Mouse (Mus musculus): Measurements from ENCODE around the gene Coro1c. TPM values are rescaled to one million over a fixed set of nuclear protein-coding genes. Genes with fewer than 3 reads are reported as not detected.

Coro1c gene
- total RNA-seq, 2 experiments from 2014 or later, result 99.1 to 105 TPM

DNA sequence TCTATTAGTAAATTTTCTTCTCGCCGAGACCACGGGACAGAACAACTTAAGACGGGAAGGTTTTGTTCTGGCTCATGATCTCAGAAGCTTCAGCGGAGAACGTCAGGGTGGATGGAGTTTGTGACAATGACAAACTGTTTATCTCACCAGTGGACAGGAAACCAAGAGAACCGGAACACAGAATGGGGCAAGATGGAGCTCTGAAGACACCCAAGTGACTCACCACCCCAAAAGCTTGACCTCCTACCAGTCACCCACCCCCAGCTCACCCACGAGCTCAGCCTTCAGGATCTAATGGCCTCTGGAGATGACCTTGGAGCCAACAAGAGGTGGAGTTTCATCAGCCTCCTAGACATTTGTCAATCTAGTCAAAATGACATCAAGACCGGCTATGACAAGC lies 103.3 kb downstream of the Coro1c start:
- no peak for DNase-seq (ENCODE audit: low spot score in 2 of 2)

DNA sequence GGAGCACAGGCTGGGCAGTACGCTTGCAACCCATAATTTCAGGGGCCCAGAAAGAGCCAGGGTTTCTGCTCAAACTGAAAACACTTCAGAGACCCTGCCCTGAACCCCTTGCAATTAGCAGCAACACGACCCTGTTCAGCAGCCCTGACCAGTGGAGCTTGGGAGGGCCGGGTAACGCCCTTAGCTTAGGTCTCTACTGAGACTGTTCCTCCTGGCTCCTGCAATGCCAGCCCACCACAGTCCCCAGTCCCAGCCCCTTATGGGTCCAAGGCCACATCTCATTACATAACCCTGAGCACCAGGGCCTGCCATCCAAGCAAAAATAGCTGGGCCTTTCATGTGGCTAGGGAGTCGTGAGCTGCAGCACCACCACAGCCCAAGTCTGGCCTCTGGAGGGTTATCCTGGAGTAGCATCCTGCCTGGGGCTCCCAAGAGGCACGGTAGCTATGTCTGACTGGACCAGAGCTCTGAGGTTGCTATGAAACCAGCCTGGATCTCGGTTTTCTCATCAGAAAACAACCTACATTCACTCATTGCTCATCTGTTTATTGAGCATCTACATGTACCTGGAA lies 104.1 kb downstream of the Coro1c start:
- no peak for DNase-seq (ENCODE audit: low spot score in 2 of 2)

DNA sequence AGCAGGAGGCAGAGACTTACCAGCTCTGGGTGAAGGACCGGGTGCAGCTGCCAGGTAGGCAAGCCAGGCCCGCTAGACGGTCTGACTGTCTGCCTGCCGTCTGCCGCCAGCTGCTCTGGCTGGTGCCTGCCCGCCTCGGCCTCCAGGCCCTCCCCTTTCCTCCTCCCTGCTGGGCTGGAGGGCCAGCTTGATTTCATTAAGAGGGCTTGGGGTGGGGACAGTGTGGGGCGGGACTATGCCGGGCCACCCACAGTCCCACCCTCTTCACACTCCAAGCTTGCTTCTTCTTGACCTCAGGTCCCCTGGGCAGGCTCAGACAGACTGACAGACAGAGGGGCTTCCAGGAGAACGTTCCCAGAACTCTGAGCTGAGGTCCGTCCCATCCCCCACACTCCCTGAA lies 108.3 kb downstream of the Coro1c start, which contains the start of gene Tmem119:
TSS of gene Tmem119 (minus strand) at position 237 of the 400 bp plus-strand sequence.
- no peak for DNase-seq (ENCODE audit: low spot score in 2 of 2)

DNA sequence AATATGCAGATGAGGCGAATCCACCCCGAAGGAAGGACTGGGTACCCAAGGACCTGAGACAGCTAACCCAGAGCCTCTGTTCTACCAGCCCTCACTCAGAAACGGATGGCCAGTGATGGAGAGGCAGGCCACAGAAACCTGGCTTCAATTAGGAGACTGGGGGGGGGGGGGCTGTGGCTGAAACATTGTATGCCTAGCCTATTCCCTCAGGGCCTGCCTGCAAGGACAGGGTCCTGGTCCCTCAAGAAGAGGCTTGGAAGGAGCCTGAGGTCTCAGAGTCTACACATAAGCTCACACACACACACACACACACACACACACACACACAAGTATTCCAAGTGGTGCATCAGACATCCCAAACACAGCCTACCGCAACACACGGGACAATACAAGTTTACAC lies 108.9 kb downstream of the Coro1c start:
- DNase-seq (ENCODE audit: low spot score in 2 of 2), result no peak

GRCm38 (mm10) chr5:113798525-113798924 lies 110.0 kb downstream of the Coro1c start:
- no peak for DNase-seq (ENCODE audit: low spot score in 2 of 2)

GRCm38 (mm10) chr5:113797149-113797882 lies 111.2 kb downstream of the Coro1c start:
- no peak for DNase-seq (ENCODE audit: low spot score in 2 of 2)

DNA sequence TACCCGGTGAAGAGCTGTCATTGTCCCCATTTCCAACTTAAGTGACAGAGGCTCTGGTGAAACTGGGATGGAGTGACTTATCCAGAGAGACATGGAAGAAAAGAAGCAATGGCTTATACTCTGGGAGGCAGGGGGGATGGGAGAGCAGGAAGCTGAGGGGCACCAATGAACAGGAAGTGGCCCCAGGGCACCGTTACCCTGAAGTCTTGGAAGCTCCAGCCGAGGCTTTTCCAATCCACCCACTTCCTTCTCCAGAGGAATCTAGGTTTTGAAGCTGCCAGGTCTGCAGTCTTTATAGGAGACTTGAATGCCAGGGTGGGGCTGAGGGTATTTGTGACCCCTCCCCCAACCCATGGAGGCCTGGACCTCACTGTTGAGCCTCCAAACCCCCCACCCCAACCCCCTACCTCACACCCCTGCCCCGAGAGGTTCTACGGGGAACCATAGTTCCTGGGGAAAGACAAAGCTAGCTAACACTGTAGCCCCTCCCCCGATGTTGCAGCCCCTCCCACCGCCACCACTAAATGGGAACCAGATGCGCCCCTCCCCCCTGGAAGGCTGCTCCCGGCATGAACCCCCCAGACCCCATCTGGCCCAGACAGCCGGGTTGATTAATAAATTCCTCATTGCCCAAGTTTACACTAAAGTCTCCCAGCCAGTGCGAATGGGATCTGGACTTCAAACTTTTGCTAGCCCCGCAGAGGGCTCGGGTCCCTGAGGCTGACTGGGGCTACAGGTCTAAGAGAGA lies 112.0 kb downstream of the Coro1c start:
- no peak for DNase-seq (ENCODE audit: low spot score in 2 of 2)

Other genes with a start within 250 kb of the Coro1c start
- gene 1700069L16Rik, start 184.0 kb downstream of the Coro1c start, total RNA-seq (2021), result not detected
- gene Ficd, start 173.0 kb downstream of the Coro1c start, total RNA-seq (2021), result 10 to 100 TPM; 10.7 to 13.6 TPM
- 10 to 100 TPM; 48.2 to 53.9 TPM for gene Sart3, start 136.2 kb downstream of the Coro1c start, total RNA-seq (2021)
- gene Iscu, start 136.0 kb downstream of the Coro1c start, total RNA-seq (2021), result 100 to 1,000 TPM; 417 to 454 TPM
- 10 to 100 TPM; 24.5 to 25.2 TPM for gene Tmem119, start 108.2 kb downstream of the Coro1c start, total RNA-seq (2021)
- 1 to 10 TPM; 3.2 to 4.3 TPM for gene Selplg, start 76.1 kb downstream of the Coro1c start, total RNA-seq (2021)
- gene Ssh1, start 85.1 kb upstream of the Coro1c start, total RNA-seq (2021), result 10 to 100 TPM; 25.0 to 27.4 TPM
- 10 to 100 TPM in 1 of 2 experiments, under 1 TPM in 1; 0.51 to 16.1 TPM for gene Dao, start 94.9 kb upstream of the Coro1c start, total RNA-seq (2021)
- gene Usp30, start 156.7 kb upstream of the Coro1c start, total RNA-seq (2021), result 10 to 100 TPM; 40.3 to 41.2 TPM
- gene Svop, start 182.8 kb upstream of the Coro1c start, total RNA-seq (2021), result 1 to 10 TPM; 6.2 to 7.5 TPM
- 10 to 100 TPM in 1 of 2 experiments, 1 to 10 TPM in 1; 7.9 to 12.9 TPM for gene Alkbh2, start 219.5 kb upstream of the Coro1c start, total RNA-seq (2021)
- 10 to 100 TPM; 15.3 to 17.0 TPM for gene Ung, start 221.6 kb upstream of the Coro1c start, total RNA-seq (2021)
- 10 to 100 TPM; 25.6 to 31.5 TPM for gene Acacb, start 237.8 kb upstream of the Coro1c start, total RNA-seq (2021)